Mouse (Mus musculus) heart, embryonic 15.5 days (tissue): ENCODE data around the gene Kalrn. TPM values are rescaled to one million over a fixed set of nuclear protein-coding genes. Genes with fewer than 3 reads are reported as not detected.

Experiments
- ATAC-seq: fragments of 200-750 bp; cut with Nextera tagmentation; replicated peaks from 2 replicates; pipeline ENCODE4 v1.8.0; 2017; ENCODE audit warnings: low read depth, moderate TSS enrichment; ENCODE audit not compliant: insufficient number of reproducible peaks, insufficient read depth, low FRiP score
- H3K27ac ChIP-seq: fragments of 300-500 bp; sonication (generic); 2 replicates; pipeline ENCODE4 v1.5.1; 2015; ENCODE audit warnings: mild to moderate bottlenecking, inconsistent platforms
- H3K27me3 ChIP-seq: fragments of 300-500 bp; sonication (generic); 2 replicates; pipeline ENCODE4 v1.6.1; 2015; ENCODE audit warnings: inconsistent platforms
- H3K36me3 ChIP-seq: fragments of 300-500 bp; sonication (generic); 2 replicates; pipeline ENCODE4 v1.6.1; 2015; ENCODE audit warnings: mild to moderate bottlenecking, inconsistent platforms
- H3K4me1 ChIP-seq: fragments of 300-500 bp; sonication (generic); replicated peaks from 2 replicates; pipeline ENCODE4 v1.6.1; 2015; ENCODE audit warnings: inconsistent platforms
- H3K4me2 ChIP-seq: fragments of 300-500 bp; sonication (generic); 2 replicates; pipeline ENCODE4 v1.6.1; 2015; ENCODE audit warnings: inconsistent platforms, mild to moderate bottlenecking, moderate library complexity
- H3K4me3 ChIP-seq: fragments of 300-500 bp; sonication (generic); 2 replicates; pipeline ENCODE4 v1.5.1; 2015; ENCODE audit warnings: mild to moderate bottlenecking, inconsistent platforms
- H3K9ac ChIP-seq: fragments of 300-500 bp; sonication (generic); 2 replicates; pipeline ENCODE4 v1.6.1; 2015; ENCODE audit warnings: mild to moderate bottlenecking, inconsistent platforms
- H3K9me3 ChIP-seq: fragments of 300-500 bp; sonication (generic); replicated peaks from 2 replicates; pipeline ENCODE4 v1.6.1; 2016; ENCODE audit warnings: inconsistent platforms
- WGBS: fragments of 180-500 bp; shearing (Covaris S2); methylation state at CpG from one replicate; pipeline ENCODE4 v1.1.7; 2015; ENCODE audit warnings: mixed read lengths; 5-methylcytosine and 5-hydroxymethylcytosine counted together
- polyA plus RNA-seq: library from polyadenylated mRNA; unstranded; fragments of >200 nt; fragmentation: Nextera tagmentation; extraction: Ambion mirVana; gene quantifications from 2 replicates; pipeline ENCODE4 v1.2.1, GENCODE M21; 2015

Gene Kalrn
- polyA plus RNA-seq, 1 experiment from 2014 or later, result 32.8 TPM

DNA sequence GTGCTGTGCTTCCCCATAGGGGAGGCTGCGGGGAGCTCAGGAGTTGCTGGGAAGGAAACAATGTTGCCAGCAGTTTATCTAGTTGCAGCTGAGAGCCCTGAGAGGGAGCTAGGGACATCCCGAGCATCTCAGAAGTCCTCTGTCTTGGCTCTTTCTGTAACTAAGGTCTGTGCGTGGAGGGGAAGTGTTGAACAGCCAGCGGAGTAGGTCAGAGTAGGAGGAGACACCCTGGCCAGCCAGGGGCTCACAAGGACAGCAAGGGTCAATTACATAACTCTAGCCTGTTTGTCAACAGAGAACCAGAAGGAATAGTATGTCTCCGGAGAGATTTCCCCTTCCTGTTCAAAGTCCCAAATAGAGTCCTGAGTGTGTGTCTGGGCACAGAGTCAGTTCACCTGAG, 641.2 kb downstream of the Kalrn start:
- no peak overlapping the region for H3K9ac ChIP-seq
- H3K4me2 ChIP-seq, result no peak overlapping the region
- ATAC-seq, result no peak
- H3K27ac ChIP-seq, result peak overlapping the region; percentile 52
- H3K4me1 ChIP-seq, result peaks cover 85% of the 10 kb centered on the region
- 37% methylated on average over 5 of the region's 5 CpGs for WGBS
- H3K36me3 ChIP-seq, result no peaks in the 10 kb centered on the region
- no peaks in the 10 kb centered on the region for H3K9me3 ChIP-seq
- H3K27me3 ChIP-seq, result no peaks in the 10 kb centered on the region
- no peak overlapping the region for H3K4me3 ChIP-seq

DNA sequence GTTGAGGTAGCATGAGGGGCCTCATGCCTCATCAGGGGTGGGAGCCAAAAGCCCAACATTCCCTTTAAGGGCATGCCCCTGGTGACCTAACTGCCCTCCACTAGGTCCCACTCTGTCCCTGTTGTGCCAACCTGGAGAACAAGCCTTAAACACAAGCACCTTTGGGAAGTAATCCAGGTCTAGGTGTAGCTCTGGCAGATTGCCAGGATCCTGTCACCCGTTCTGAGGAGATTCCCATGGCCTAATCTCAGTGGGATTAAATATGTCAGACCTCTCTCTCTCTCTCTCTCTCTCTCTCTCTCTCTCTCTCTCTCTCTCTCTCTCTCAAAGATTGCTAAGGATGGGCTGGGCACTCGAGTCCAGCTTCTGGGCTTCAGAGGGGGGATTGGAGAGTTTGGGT, 641.6 kb downstream of the Kalrn start:
- WGBS, result 29% methylated on average over 2 of the region's 2 CpGs
- Histone ChIP-seq H3K4me1 (peaks cover 82% of the 10 kb centered on the region), H3K4me3 (no peak overlapping the region), H3K9me3 (no peaks in the 10 kb centered on the region), H3K27ac (peak overlapping the region; percentile 52), H3K9ac (no peak overlapping the region), H3K27me3 (no peaks in the 10 kb centered on the region), H3K4me2 (no peak overlapping the region), H3K36me3 (no peaks in the 10 kb centered on the region)
- ATAC-seq, result no peak

DNA sequence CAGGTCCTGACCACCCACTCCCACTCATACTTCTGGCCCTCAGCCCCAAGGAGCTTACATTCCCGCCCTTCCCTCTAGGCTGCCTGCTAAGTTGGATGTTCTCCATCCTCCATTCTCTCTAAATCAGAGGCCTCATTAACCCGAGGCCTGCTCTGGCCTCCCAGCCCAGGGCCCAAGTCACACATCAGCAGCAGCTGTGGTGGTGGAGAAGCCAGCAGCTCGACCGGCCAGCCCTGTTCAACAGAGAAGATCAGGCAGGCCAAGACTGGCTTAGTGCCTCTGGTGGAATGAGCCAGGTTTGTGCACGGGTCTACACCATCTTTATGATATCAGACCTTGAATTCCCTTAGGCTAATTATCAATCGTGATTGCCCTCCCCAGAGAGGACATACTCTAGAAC, 642.5 kb downstream of the Kalrn start:
- Histone ChIP-seq H3K27me3 (no peaks in the 10 kb centered on the region), H3K9ac (no peak overlapping the region), H3K4me2 (no peak overlapping the region), H3K4me3 (no peak overlapping the region), H3K9me3 (no peaks in the 10 kb centered on the region), H3K27ac (0 out of 2 replicates have a peak overlapping the region, but pooled peaks have one; percentile 14), H3K36me3 (no peaks in the 10 kb centered on the region), H3K4me1 (peaks cover 79% of the 10 kb centered on the region)
- WGBS, result 66% methylated on average over 6 of the region's 6 CpGs
- ATAC-seq, result no peak

DNA sequence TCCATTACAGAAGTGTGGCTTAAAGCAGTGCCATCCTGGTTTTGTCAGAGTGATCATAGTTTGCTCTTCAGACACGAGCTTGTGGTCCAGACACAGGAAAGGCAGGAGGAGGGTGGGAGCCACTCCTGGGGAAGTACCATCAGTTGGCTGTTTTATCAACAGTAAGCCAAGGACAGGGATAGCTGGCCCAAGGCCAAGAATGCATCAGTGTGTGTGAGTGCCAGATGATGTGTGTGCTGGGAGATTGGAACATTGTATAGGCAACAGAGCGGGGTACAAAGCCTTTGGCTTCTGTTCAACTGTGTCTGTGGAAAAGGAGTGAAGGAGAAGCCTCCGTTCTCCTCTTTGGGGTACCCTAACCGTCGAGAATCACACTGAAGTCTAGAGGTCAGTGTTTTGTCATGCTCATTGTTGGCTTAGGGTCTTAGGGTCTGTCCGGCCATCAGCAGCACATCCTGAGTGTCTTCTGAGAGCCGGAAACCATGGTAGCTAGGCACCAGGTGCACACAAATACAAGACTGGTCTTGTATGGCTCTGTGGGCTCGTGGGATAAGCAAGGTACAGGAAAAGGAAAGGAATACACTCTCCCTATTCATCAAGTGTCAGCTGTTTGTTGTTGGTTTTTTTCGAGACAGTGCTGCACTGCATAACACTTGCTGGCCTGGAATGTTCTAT, 644.4 kb downstream of the Kalrn start:
- H3K4me2 ChIP-seq, result peak overlapping the region; percentile 24
- WGBS, result 22% methylated on average over 9 of the region's 9 CpGs
- H3K4me1 ChIP-seq, result peaks cover 63% of the 10 kb centered on the region
- ATAC-seq, result peak; percentile 76
- H3K27me3 ChIP-seq, result no peaks in the 10 kb centered on the region
- peak overlapping the region; percentile 82 for H3K27ac ChIP-seq
- no peak overlapping the region for H3K9ac ChIP-seq
- H3K36me3 ChIP-seq, result no peaks in the 10 kb centered on the region
- H3K9me3 ChIP-seq, result no peaks in the 10 kb centered on the region
- no peak overlapping the region for H3K4me3 ChIP-seq

DNA sequence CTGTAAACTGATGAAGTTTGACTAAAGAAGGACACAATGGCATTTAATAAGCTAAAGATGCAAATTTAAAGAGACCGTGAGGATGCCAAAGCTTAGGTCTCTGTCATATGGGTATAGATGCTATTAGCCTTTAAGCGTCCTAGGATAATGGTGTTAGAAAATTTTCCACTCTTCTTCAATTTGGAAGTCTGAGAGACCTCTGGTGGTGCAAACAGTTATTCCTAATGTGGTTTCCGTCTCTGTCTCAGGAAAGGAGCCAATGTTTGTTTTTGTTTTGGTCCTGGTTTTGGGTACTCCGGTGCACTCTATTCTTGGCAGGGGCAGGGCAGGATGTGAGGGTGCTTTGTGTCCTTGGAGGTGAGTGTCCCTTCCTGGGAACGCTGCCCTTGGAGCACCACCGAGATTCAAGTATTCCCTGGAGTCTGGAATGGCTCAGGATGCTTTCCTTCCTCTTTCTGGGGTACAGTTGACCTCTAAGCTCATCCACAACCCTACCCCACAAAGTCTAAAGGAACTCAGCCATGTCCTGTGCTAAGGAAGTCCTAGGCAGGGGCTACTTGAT, 646.0 kb downstream of the Kalrn start:
- peak overlapping the region; percentile 82; the same call in 1 of the 2 replicates for H3K27ac ChIP-seq

DNA sequence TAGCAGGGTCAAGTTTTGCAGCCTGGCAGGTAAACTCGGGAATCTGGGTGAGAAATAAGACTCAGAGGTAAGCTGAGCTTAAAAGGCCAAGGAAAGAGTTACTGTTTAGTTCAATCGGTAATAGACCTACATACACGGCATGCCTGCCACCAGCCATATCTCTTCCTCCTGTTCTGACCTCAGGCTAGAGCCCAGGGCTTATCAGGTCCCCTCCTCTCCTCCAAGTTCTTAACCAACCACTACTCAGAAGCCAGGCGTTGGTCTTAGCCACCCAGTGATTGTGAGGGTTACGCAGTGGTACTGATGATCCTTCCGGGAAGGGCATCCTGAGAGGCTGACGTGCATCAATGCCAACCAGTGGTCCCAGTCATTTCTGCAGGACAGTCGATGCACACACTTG, 649.6 kb downstream of the Kalrn start:
- Histone ChIP-seq H3K27ac (0 out of 2 replicates have a peak overlapping the region, but pooled peaks have one; percentile 72), H3K4me3 (no peak overlapping the region), H3K4me1 (peaks cover 47% of the 10 kb centered on the region), H3K4me2 (no peak overlapping the region), H3K36me3 (peaks cover 11% of the 10 kb centered on the region; the same call in 1 of the 2 replicates), H3K9ac (no peak overlapping the region), H3K27me3 (no peaks in the 10 kb centered on the region), H3K9me3 (no peaks in the 10 kb centered on the region)
- no peak for ATAC-seq
- WGBS, result 55% methylated on average over 8 of the region's 8 CpGs

More for the DNA sequence above, 646.0 kb downstream of the Kalrn start:
- H3K4me2 ChIP-seq, result no peak overlapping the region
- no peaks in the 10 kb centered on the region for H3K27me3 ChIP-seq
- H3K9ac ChIP-seq, result no peak overlapping the region
- no peaks in the 10 kb centered on the region for H3K9me3 ChIP-seq
- no peak overlapping the region for H3K4me3 ChIP-seq
- peaks cover 64% of the 10 kb centered on the region for H3K4me1 ChIP-seq
- H3K36me3 ChIP-seq, result no peaks in the 10 kb centered on the region
- no peak for ATAC-seq
- WGBS, result 67% methylated on average over 6 of the region's 6 CpGs

DNA sequence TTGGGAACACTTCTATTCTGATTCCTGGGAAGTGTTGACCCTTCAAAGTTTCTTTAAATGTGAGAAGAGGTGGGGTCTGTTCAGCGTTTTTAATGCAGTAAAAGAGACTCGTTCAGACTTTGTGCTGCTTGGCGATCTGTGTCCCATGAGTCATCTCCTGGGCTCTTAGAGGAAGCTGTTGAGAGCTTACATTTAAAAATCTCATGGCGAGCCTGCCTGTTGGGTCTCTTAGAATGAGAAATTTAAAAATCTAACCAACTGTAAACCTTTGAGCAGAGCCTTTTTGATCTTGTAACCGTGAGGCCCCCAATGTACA, 650.4 kb downstream of the Kalrn start:
- WGBS, result 38% methylated on average over 5 of the region's 5 CpGs
- Histone ChIP-seq H3K4me2 (no peak overlapping the region), H3K4me3 (no peak overlapping the region), H3K36me3 (peaks cover 11% of the 10 kb centered on the region; the same call in 1 of the 2 replicates), H3K27ac (peak overlapping the region; percentile 72), H3K9ac (no peak overlapping the region), H3K27me3 (no peaks in the 10 kb centered on the region), H3K9me3 (no peaks in the 10 kb centered on the region), H3K4me1 (peaks cover 44% of the 10 kb centered on the region)
- no peak for ATAC-seq

DNA sequence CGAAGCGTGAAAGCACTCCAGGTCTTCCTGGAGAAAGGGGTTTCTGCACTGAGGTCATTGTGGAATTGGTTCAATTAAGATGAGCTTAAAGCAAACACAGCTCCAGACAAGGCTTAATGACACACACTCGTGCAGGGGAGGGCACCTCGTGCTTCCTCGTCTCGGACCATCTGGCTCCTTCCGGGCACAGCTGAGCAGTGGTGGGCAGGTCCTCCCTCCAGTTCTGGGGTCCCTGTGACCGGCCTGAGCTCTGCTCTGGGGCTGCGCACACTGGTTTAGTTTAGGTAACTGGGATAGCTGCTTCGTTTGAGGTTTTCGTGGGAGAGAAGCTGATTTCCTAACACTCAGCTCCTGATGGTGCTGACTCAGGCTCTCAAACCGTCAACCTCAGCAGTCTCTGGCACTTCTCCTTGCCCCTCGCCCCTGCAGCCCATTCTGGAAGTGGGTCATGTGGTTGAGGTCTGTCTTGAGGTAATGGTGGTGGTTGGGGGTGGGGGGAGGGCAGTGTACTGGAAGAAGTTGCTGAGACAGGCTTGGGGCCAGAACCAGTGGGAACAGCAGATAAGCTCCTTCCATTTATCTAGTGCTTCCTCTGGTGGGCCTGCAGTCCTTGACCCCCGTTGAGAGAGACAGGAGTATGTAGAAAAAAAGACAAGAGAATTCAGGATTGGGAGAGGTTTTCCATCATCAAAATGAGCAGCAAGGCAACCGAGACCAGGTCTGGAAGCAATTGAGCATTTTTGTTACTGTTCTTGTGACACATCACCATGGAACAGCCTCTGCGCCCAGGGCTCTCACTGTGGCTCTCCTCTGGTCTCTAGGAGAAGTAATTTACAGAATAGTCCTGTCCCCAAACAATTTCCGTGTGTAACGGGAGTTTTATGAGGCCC, 651.0 kb downstream of the Kalrn start:
- no peak; the same call in 1 of the 2 replicates for ATAC-seq
- no peaks in the 10 kb centered on the region for H3K9me3 ChIP-seq
- WGBS, result 36% methylated on average over 18 of the region's 18 CpGs
- no peak overlapping the region for H3K9ac ChIP-seq
- no peak overlapping the region for H3K4me3 ChIP-seq
- H3K4me1 ChIP-seq, result peaks cover 46% of the 10 kb centered on the region
- H3K27me3 ChIP-seq, result no peaks in the 10 kb centered on the region
- H3K27ac ChIP-seq, result peak overlapping the region; percentile 72
- peaks cover 11% of the 10 kb centered on the region; the same call in 1 of the 2 replicates for H3K36me3 ChIP-seq
- H3K4me2 ChIP-seq, result no peak overlapping the region; the same call in 1 of the 2 replicates

DNA sequence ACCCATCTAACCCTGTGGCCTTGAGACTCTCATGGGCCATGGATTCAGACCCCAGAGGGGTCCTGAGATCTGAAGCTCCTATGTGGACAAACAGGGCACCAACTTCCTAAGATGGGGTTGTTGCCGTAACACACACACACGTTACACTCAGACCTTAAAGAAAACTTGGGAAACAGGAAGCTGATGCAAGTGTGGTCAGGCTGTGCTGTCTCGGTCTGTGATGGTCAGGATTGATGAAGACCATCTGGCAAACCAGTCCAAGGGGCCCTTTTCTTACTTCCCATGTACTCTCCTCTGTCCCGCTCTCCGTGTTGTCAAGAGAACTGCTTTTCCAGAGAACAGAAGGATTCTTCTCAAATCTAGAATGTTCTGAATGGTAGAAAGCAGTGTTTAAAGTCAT, 651.8 kb downstream of the Kalrn start:
- peaks cover 52% of the 10 kb centered on the region for H3K4me1 ChIP-seq
- peak overlapping the region; percentile 72 for H3K27ac ChIP-seq
- no peaks in the 10 kb centered on the region for H3K27me3 ChIP-seq
- no peak overlapping the region for H3K4me3 ChIP-seq
- ATAC-seq, result no peak
- H3K36me3 ChIP-seq, result peaks cover 11% of the 10 kb centered on the region; the same call in 1 of the 2 replicates
- WGBS, result 60% methylated on average over 5 of the region's 5 CpGs
- no peak overlapping the region for H3K4me2 ChIP-seq
- H3K9me3 ChIP-seq, result no peaks in the 10 kb centered on the region
- H3K9ac ChIP-seq, result no peak overlapping the region
